Mouse (Mus musculus) ES-Bruce4 (cell line): ENCODE measurements around the gene Cubn.

Experiments used
- EP300 ChIP-seq: IDR thresholded peaks from 2 replicates; pipeline ENCODE4 v1.6.1; 2011; ENCODE audit warnings: low read depth, low read length; ENCODE audit not compliant: insufficient read depth
- POLR2A ChIP-seq: IDR thresholded peaks from one replicate; pipeline ENCODE4 v1.8.1; 2011; ENCODE audit warnings: low read length; ENCODE audit not compliant: insufficient read depth

GRCm38 (mm10) chr2:13303376-13303775 is 188.2 kb downstream of the Cubn start:
- TF ChIP-seq POLR2A (no peak), EP300 (no peak)
